Mouse (Mus musculus) adrenal gland, adult 2 months (tissue): ENCODE data around the gene Zfp704. TPM values are rescaled to one million over a fixed set of nuclear protein-coding genes. Genes with fewer than 3 reads are reported as not detected.
A peak's percentile ranks its signal among the peaks of the same experiment; 100 is the strongest.

ENCODE experiments used
- DNase-seq: peaks from one replicate; pipeline ENCODE4 v3.0.0; 2021
- long read RNA-seq: library from polyadenylated mRNA; stranded (forward); transcript quantifications from one replicate; pipeline ENCODE4 v2.0.0, GENCODE M21; 2021
- polyA plus RNA-seq: library from polyadenylated mRNA; depleted of rRNA; stranded (reverse); fragments of >200 nt; gene quantifications from 2 replicates; pipeline ENCODE4 v1.2.3, GENCODE M21; 2012; rRNA removed
- total RNA-seq, 2 experiments: library from RNA; stranded (reverse); gene quantifications; 2 replicates each; pipeline ENCODE4 v1.2.3; 2021

Gene Zfp704
- total RNA-seq = 10 to 100 TPM in 1 of 2 experiments, 1 to 10 TPM in 1; 9.7 to 12.5 TPM
- 2.4 and 3.3 TPM in 2 replicates for polyA plus RNA-seq
- long read RNA-seq, full-length matches to known transcripts = 2 of 5 reads
- long read RNA-seq, partial matches to known transcripts = 0 of 5 reads
- long read RNA-seq, other reads (novel, unspliced or antisense) = 3 of 5 reads

GRCm38 (mm10) chr3:9609581-9610341, at the start of gene Zfp704:
Gene Zfp704, minus strand, starts transcription at chr3:9610085.
- DNase-seq = peak; percentile 90

GRCm38 (mm10) chr3:9633036-9634005, 23.4 kb upstream of the Zfp704 start:
- DNase-seq = no peak

- no peak for DNase-seq
These were observed 20.1 kb upstream of the Zfp704 start for GRCm38 (mm10) chr3:9629951-9630350.

- no peak for DNase-seq
These were observed 18.2 kb upstream of the Zfp704 start for GRCm38 (mm10) chr3:9628041-9628440.

- DNase-seq = no peak
These were observed 16.3 kb upstream of the Zfp704 start for GRCm38 (mm10) chr3:9626149-9626548.

- DNase-seq = no peak
These were observed 10.7 kb upstream of the Zfp704 start for GRCm38 (mm10) chr3:9620611-9621010.

DNA sequence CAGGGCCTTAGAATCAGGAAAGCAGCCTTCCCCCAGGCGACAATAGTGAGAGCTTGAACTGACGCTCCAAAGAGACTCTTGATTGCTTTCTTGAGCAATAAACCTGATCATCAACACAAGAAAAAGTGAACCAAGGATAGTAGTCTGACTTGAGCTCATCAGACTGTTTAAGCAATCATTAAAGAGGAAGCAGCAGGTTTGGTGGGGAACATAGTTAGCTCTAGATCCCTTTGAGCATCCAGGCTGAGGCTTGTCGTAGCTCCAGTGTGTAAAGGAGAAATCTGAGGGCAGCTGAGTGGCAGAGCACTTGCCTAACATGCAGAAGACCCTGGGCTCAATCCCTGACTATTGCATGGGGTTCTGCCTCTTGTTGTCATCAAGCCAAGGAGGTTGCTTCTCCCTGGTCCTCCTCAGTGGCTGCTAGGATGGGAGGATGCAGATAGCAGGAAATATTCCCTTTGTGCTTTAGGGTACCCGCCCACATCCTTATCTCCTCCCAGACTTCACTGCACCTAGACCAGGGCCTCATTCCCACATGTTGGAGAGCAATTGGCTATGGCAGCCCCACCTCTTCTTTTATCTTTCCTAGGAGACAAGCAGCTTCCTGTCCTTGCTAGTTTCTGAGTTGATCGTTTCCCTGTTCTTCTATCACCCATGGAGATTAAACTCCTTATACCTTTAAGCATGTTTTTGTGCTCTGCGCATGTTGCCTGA, 9.8 kb upstream of the Zfp704 start:
- no peak for DNase-seq

- DNase-seq = no peak
These were observed 7.2 kb upstream of the Zfp704 start for GRCm38 (mm10) chr3:9617101-9617500.

- DNase-seq = no peak
These were observed 4.8 kb upstream of the Zfp704 start for GRCm38 (mm10) chr3:9614676-9615075.

DNA sequence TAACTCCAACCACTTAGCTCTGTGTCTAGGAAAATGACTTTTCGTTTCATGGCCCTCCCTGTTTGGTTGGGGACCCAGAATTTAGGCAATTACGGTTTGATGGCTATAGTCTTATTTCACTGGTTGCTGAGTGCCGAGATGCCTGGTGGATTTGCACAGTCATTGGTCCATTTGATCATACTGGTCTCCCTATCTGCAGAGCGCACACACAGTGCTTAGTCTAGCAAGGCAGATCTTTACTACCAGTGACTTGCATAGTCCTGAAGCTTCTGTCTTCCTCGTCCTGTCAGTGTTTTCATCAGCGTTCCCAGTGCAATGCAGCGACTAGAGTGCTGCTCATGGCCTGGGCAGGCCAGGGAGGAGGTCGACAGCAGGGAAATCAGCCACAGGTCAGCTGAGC, 4.1 kb upstream of the Zfp704 start:
- DNase-seq = no peak

- DNase-seq = no peak
These were observed 1.3 kb upstream of the Zfp704 start for GRCm38 (mm10) chr3:9611226-9611625.

GRCm38 (mm10) chr3:9610426-9610825, 541 bp upstream of the Zfp704 start:
- DNase-seq = no peak

DNA sequence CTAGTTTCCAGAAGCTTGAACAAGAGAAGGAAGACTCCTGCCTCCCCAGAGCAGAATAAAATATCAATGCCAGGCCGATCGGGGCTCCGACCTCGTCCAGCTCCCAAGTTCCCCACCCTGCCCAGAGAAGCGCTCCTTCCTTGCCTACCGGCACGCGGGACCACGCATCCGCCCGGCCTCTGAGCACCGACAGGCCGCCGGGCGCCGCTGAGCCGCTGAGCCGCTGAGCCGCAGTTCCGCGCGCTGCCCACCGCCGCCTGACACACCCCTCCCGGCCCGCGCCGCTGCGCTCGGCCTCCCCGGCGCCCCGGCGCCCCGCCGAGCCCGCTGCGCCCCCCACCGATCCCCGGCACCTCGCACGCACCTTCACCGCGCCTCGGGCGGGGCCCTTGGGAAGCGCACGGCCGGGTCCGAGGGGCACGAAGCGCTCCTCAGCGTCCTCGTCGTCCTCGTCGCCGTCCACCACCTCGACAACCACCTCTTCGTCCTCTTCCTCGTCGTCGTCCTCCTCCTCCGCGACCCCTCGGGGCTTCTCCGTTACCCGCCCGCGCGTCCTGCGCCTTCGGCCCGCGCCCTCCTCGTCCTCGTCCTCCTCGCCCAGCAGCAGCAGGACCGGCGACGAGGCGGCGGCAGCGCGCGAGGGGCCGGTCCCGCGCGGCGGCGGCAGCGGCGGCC, 842 bp downstream of the Zfp704 start:
- peak; percentile 68 for DNase-seq

DNA sequence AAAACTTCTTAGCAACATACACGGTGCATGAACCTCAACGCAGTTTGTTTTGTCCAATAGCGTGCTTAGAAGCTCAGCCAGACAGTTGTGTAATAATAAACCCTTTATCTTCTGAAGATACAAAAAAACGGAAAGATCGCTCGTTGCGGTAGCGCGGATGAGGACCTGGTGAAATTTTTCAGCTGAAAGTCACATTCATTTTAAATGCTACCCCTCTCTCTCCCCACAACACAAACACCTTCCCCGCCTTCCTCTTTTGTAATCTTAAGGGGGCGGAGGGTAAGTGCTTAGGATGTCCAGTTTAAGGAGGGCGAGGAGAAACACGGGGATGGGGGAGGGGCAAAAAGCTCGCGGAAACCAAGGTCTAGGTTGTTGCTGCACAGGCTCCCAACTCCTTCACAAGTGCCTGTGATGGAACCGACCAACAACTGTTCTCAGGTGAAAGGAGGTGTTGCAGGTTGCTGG, 1.4 kb downstream of the Zfp704 start:
- peak; percentile 69 for DNase-seq

- no peak for DNase-seq
These were observed 2.2 kb downstream of the Zfp704 start for GRCm38 (mm10) chr3:9607686-9608085.

DNA sequence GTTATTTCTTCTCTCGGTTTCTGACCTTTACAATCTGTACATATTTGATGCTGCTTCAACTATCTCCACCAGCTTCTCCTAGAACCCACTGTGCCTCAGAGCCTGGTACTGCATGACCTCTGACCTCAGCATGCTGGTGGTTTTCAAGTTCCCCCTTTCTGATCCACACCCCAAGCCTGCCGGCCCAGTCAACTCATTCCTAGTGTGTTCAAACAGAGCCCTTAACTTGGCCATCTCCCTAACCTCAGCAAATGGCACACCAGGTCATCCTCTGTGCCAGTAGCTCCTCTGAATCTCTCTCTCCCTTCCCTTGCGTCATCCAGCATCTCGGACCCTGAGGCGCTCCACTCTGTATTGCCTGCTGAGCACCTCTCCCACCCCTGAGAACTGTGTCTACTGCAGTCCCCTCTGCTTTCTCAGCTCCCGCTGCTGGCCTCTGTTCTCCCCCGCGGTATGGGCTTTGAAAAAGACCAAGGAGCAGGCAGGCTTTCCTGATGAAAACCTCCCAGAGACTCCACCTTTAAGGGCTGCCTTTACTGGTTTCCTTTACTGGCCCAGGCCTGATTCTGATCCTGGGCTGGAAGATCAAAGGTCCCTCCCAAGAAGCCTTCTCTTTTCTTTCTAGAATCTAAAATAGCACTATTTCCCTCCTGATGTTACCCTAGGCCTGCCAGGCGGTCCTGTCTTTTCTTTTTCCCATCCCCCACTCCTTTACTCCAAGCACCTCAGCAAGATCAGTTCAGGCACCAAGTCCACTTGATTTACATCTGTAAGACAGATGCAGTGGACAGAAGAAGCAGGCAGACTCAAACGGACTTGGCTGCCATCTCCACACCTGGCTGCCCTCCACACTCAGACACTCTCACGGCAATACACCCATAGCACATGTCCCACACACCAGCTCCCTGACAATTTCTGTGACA, 3.8 kb downstream of the Zfp704 start:
- DNase-seq = no peak

DNA sequence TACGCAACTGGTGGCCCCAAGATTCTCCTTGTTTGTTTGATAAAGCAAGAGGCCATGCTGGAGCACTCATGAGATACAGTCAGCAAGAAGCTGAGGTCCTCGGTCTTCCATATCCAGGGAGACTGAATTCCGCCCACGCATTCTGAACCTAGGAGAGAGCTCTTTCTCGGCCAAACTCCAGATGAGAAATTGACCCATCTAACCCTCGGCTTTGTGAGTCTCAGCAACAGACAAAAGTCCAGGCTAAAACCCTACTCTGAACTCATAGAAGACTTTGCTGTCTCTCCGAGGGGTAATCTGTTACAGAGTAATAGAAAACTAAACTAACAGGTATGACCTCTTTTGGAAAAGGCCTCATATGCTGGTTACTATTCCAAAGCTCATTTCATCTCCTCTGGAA, 4.9 kb downstream of the Zfp704 start:
- DNase-seq = no peak

- DNase-seq = no peak
These were observed 6.0 kb downstream of the Zfp704 start for GRCm38 (mm10) chr3:9603866-9604265.

- no peak for DNase-seq
These were observed 9.3 kb downstream of the Zfp704 start for GRCm38 (mm10) chr3:9600577-9600976.

GRCm38 (mm10) chr3:9599738-9600410, 10.0 kb downstream of the Zfp704 start:
- no peak for DNase-seq
